Mouse (Mus musculus) A20 (cell line): ENCODE data around the gene Grk5.

Experiments
- DNase-seq: peaks from one replicate; pipeline ENCODE4 v3.0.0-alpha.2; 2011; ENCODE audit warnings: low read depth, low spot score

Gene Grk5

DNA sequence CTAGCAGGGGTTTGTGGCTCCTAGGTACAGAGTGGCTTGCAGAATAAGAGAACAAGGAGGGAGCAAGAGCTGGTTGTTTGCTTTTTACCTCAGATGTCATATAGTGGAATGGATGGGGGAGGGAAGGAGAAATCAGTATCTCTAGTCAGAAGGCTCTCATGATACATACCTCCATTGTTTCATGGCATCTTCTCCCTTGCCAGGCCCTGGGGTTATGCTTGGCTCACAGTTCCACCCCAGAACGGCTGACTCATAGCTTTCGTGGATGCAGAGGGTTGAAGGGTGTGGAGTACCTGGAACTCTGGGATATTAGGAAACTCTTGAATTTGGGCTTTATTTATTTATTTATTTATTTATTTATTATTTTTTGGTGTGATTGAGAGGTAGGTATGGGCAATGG, 84.0 kb downstream of the Grk5 start:
- DNase-seq: no peak

DNA sequence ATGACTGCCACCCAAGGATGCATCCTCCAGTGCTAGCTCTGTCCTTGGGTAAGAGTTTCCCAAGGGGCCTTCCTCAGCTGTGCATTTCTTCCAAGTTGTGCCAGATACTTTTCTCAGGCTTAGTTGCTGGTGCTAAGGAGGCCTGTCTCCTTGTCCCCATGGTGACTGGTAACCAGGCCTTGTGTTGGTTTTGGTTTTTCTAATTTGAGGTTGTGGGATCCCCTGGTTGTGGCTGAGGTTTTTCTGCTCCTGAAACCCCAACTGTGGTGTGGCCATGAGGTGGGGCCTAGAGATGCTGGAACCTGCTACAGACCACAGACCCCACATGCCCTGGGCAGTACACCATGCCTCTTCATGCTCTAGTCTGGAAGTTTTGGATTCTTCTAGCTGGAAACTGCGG, 90.0 kb downstream of the Grk5 start:
- DNase-seq: no peak

DNA sequence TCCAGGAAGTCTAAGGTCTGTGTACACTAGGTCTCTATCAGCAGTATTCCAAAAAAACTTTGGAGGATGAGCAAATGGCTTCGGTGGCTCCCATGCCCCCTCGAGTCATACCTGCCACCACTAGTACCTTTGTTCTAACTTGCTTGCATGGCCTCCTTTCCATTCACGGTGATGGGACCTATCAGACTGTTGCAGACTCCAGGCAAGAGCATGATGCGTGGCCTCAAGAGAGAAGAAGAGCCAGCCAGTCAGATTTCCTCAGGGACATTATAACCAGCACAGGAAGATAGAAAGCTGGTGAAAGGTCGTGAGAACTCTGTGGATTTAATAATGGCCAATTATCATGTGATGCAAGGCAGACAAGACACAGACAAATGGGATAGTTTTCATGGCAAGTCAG, 91.8 kb downstream of the Grk5 start:
- no peak for DNase-seq

DNA sequence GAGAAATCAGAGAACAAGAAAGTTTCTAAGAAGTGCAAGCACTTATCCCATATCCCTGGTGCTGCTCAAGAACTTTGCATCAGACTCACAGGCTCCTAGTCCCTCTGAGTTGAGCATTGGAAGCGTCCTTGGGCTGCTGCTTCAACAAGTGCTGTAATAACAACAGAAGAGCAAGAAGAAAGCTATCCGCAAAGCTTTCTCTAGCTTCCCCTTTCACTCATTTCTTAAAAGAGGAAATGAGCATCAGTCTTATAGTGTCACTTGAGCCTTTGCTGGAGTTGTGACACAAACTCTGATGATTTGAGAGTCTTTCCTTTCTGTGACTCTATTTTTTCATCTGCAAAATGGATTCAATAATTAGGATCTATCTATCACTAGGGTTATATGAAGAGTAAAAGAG, 92.3 kb downstream of the Grk5 start:
- DNase-seq: peak; percentile 70

DNA sequence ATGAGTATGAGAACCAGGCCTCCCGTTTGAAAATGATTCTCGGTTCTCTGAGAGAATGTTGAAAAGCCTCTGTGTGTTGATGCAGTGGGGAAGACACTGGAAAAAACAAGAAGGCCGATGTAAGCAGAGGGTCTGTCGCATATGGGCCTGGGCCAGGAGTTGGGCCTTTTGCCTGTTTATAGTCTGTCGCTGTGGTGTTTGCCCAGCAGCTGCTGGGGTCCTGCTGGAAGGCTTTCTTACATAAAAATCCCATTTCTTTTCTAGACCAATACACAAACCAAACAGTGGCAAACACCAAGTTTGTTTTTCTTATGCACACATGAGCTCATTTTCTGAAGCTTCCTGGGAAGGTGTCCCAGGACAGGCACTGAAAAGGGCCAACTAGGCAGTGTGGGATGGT, 100.2 kb downstream of the Grk5 start:
- no peak for DNase-seq

DNA sequence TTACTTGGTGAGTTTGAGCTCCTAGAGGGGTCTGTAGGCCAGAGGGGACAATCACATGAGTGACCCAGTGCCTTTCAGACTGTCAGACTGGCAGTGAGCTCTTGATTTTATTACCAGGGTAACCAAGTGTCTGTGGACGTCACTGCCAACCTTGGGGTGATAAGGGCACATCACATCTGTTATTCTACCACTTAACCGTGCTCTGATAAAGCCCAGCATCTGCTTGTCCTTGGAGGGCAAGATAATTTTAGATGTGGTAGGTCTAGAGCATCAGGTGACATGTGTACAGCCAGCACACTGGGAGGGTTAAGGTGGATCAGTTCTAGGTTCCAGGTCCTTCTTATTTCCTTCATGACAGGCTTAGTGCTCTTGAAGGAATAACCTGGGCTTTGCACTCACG, 104.7 kb downstream of the Grk5 start:
- DNase-seq: no peak

DNA sequence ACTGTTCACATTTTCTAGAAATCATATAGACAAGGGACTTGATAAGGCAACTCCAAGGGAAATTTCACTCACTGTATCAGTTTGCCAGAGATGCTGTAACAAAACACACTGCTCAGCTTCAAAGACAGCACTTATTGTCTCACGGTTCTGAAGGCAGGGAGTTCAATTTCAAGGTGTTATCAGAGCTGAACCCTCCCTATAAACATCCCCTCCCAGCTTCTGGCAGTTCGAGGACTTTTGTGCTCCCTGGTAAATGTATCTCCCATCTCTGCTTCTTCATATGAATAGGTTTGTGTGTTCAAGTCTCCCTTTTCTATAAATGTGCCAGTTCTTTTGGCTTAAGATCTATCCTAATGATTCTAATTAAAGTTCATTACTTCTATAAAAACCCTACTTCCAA, 105.3 kb downstream of the Grk5 start:
- no peak for DNase-seq

DNA sequence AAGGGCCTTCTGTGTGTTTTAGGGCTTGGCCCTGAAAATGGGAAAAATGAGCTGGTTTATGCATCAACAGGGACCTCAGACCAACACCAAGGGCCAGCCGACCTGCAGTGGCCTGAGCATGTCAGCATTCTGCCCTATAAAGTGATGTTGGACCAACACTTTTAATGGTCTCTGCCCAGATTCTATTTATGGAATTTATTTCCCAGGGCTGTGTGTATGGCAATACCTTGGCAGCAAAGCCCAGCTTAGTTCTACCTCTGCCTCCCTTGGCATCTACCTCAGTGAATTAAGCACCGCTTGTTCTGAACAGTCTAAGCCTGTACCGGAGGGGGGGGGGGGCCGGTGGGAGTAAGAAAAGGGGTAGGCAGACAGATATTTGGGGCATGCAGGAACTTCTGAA, 108.2 kb downstream of the Grk5 start:
- DNase-seq: no peak

DNA sequence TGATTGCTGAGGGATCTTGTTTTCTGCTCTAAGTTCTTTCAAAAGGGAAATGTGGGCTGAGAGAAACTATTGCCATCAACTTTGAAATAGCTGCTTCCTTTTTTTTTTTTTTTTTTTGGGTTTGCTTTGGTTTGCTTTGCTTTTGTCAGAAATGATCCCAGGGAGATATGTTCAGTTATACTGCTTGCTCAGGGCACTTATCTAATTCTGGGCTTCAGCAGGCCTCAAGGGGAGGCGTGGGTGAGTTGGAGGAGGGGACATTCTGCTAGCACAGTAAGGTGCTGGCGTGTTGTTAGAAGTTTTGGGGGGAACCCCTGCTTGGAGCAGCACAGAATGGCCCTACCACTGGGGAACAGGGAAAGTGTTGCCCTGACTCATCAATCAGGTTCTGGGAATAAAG, 110.1 kb downstream of the Grk5 start:
- DNase-seq: peak; percentile 72

DNA sequence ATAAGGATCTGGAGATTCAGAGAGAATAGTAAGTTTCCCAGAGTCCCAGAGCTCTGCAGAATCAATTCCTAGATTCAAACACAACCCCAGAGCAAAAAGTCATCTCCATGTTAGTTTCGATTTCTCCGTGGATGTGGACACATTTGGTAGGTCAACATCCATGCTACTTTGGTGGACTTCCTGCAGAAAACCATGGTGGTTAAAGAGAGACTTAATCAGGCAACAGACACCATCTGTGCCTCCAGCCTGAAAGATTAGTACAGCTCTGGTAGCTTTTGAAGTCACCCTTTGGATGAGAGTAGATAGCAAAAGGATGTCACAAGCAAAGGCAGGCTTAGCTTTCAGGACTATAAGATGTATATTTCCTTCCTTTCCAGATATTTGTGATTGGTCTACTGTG, 111.4 kb downstream of the Grk5 start:
- DNase-seq: no peak

DNA sequence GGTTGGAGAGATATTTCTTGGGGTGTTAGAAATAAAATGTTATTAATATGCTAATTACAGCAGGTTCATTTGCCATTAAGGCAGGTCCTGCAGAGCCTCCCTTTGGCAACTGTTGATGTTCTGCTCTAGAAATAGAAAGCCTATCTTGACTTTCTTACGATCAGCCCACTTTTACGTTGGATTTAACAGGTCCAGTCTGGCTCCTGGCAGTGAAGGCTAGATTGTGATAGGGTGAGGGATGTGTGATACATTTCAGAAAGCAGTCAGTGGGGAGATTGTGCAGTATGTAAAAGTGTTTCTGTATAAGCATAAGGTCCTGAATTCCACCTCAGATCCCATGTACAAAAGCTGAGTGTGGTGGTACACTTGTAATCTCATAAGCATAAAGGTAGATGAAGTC, 119.7 kb downstream of the Grk5 start:
- no peak for DNase-seq

DNA sequence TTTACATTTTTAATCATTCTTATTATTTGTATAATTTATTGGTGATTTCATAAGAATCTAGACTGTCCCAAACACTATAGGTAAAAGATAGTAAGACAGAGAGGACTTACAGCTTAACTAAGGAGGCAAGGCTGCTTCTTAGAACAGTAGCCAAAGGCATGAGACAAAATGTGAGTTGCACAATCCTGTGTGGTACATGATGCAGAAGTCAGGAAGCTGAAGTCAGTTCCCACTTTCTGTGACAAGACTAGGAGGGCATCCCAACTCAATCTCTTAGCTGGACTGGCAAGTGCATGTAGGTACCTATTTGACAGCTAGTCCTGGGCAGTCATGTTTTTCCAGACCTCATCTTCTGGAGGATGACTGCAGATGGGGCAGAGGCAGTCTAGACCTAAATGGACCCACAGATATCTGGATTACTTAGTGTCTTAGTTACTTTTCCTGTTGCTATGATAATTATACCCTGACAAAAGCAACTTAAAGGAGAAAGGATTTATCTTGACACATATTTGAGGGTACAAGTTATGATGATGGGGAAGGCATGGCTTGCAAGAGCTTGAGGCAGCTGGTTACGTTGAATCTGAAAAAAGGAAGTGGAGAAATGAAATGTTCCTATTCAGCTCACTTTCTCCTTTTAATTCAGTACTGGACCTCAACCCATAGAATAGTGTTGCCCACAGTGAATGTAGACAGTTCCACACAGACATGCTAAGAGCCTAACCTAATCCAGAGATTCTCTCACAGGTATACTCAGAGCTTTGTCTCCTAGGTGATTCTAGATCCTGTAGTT, 128.1 kb downstream of the Grk5 start:
- no peak for DNase-seq

DNA sequence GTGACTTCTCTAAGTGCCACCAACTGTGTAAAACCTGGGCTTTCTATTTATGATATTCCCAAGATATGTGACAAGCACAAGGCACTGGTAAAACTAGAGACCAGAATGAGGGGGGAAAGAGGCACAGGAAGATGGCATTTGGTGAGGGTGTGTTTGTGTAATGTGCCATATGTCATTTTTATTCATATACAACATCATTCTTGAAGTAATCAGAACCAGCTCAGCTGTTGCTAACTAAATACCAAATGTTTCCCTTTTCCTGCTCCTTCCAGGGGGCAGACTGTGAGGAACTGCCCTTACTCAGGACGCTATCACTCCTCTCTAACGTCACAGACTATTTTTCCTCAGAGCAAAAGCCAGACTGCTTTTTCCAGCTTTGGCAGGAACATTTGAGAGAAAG, 132.0 kb downstream of the Grk5 start:
- DNase-seq: no peak

DNA sequence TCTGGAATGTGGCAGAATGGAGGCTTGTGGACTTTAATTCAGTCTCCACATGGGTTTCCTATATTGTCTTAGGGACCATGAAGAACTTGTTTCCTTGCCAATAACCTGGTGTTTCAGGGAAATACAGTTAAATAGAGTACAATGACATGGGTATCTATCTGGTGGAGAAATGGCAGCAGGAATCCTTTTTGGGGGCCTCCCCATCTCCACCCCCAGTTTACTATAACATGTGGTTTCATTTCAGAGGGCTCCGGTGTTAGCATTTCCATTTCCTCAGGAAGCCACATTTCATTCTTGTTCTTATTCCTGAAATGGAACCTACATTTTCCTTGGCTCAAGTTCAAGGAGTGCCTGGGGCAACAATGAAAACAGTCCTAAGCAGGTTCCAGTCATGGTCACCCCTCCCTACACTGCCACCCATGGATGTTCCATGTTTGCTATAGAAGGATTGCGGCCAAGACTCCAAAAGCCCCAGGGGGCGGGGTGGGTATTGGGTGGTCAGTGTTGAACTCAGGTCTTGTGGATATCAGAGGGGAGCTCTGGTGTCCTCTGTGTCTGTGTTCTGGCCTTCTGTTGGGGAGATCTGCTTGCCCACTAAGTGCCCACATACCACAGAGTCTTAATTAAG, 132.5 kb downstream of the Grk5 start:
- no peak for DNase-seq

DNA sequence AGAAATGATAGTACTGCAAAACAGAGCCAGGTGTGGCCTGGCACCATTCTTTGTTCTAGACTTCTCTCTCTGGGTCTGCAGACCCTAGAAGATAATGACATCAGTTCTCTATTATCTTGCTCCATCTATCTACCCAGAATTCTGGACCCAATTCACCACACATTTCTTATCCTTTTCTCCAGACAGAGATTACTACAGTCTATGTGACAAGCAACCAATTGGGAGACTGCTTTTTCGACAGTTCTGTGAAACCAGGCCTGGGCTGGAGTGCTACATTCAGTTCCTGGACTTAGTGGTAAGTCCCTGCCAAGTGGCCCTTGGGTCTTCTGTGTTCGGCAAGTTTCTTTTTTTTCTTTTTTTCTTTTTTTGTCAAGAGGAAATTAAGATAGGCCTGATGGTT, 142.0 kb downstream of the Grk5 start:
- DNase-seq: no peak

DNA sequence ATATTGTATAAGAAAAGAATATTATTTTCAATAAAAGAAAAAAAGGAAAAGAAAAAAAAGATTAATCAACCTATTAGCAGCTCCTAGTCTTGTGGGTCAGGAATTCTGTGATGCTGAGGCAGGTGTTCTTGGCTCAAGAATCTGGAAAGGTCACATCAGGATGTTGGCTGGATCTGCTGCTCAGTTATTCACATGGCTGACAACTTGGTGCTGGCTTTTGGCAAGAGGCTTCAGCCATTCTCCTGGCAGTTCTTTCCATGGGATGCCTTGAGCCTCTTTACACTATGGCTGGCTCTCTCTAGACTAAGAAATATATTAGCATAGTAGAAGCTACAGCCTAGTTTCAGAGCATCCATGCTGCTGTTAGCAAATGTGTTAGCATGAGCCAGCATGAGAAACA, 149.6 kb downstream of the Grk5 start:
- no peak for DNase-seq

DNA sequence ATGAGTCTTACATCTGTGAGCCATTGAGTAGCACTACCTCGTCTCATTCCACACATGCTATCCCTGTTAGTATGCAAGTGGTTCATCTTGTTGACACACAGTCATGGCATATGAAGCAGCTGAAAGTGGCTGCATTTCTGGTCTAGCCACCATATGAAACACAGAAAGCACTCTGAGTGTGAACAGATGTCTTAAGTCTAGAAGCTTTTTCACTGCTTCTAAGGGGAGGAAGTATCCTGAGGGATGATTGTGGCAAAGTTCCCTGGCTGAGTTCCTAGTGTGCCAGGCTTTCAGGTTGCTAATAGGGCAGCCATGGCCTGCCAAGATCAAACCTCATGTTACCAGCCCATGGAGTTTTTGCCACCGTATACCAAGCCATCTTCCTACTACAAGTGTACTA, 159.1 kb downstream of the Grk5 start:
- DNase-seq: no peak

DNA sequence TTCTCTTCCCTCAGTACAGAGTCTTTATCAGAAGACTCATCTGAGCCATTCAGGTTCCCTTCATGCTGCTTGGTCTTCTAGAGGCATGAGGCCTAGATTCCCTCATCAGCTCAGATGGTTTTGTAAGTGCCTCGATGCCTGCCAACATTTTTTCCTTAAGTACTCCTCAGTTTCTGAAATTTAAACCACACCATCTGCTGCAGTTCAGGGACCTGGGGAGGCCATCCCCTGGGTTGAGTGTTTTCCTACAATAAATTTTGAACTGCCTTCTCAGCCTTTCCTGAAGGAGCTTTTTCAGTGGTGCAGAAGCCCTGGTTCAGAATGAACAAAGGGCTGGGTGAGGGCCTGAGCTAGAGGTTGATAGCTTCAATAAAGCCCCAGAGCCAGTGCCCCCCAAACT, 159.9 kb downstream of the Grk5 start:
- DNase-seq: no peak

DNA sequence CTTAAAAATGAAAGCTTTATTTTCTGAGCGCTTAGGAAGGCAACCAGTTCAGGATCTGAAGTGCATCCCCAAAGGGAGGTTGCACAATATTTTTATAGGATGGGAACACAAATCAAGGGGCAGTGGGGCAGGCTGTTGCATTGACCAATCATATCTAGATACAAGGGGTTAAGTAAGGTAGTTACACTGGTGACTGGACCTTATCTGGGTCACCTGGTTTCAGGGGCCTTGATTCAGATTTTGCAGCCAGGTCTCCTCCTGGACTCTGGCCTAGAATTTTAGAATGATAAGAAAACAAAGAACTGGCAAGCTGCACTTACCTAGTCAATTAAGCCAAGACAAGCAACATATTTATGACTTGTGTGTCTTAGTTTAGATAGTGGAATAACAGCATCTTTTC, 161.6 kb downstream of the Grk5 start:
- DNase-seq: no peak

DNA sequence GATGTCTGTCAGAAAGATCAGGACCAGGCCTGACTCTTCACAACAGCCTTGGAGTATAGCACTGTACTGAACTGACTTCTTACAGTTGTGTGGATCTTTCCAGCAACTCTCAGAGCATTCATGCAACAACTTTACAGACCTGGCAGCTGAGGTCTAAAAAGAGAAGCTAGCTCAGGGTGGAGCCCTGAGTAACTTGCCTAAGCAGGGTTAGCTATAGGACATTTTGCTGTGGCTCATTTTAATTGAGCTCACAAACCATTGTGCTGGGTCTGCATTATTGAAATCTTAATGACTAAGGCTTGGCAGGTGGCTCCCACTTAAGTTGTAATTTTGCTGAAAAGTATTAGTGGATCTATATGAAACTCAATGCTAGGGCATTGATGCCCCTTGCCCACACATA, 162.5 kb downstream of the Grk5 start:
- no peak for DNase-seq

DNA sequence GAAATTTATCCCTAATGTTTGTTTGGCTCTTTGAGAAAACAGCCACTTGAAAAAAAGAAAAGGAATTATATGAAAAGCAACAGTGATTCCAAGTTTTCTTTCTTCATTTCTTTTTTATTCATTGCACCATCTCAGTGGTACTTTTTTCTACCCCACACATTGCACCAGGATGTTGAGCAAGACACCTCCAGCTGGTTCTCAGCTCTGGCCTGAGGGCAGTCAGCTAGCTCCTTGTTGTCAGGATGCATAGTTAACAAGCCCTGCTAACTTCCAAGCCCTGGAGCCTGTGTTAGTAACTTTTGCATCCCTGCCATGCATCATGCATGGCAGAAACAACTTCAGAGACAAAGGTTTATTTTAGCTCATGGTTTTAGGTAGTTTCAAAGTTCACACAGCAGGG, 163.2 kb downstream of the Grk5 start:
- DNase-seq: no peak

DNA sequence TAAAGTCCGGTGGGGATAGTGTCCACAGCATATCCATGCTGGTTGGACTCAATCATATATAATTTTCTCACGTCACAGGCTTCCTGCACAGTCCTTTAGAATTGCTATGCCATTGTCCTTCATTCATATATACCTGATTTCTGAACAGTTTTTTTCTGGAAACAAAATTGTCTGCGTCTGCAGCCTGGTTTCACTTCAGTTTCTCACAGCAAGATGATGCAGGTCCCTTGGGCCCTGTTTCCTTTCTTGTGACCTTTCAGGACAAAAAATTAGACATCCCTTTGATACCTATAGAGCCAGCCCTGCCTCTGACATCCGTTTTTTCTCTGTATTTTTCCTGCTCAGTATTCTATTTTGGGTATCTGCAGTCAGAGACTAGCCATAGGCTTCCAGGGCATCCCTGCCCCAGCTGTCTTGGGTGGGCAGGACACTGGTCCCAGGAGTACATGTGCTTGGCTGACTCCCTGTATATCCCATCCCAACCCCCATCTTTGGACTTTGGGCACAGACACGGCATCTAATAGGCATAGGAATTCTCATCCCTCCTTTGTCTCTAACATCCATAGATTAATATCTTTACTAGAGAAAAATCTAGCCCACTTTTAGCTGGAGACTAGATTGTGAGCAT, 167.3 kb downstream of the Grk5 start:
- DNase-seq: peak; percentile 48

DNA sequence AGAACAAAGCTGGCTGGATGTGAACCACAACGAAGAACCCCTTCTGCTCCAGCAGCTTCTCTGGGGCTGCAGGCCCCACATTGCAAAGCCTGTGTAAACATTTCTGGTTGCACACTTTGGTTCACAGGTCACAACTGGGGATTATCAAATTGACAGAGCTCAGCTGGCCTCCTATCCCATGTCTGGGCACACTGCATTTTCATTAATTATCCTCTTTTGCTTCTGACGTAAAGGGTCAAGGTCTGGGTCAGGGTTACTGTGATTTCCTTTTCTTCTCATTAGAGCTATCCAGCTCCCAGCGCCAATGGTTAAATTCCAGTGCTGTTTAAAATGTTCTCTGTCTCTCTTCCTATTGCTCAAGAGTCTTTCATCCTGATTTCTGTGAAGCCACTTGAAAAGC, 168.0 kb downstream of the Grk5 start:
- DNase-seq: no peak
